Mouse (Mus musculus) kidney, adult 2 months (tissue): ENCODE results near the gene Msh2.

Experiments
- CTCF ChIP-seq: fragments of 200-500 bp; conservative IDR thresholded peaks from 2 replicates; pipeline ENCODE4 v1.5.1; 2011; ENCODE audit warnings: low read depth, mild to moderate bottlenecking, control low read depth, low read length, moderate library complexity, mixed read lengths; ENCODE audit not compliant: insufficient read depth, insufficient read length
- POLR2A ChIP-seq: fragments of 200-500 bp; IDR thresholded peaks from one replicate; pipeline ENCODE4 v1.6.1; 2011; ENCODE audit warnings: low read depth, low read length, control low read depth

DNA sequence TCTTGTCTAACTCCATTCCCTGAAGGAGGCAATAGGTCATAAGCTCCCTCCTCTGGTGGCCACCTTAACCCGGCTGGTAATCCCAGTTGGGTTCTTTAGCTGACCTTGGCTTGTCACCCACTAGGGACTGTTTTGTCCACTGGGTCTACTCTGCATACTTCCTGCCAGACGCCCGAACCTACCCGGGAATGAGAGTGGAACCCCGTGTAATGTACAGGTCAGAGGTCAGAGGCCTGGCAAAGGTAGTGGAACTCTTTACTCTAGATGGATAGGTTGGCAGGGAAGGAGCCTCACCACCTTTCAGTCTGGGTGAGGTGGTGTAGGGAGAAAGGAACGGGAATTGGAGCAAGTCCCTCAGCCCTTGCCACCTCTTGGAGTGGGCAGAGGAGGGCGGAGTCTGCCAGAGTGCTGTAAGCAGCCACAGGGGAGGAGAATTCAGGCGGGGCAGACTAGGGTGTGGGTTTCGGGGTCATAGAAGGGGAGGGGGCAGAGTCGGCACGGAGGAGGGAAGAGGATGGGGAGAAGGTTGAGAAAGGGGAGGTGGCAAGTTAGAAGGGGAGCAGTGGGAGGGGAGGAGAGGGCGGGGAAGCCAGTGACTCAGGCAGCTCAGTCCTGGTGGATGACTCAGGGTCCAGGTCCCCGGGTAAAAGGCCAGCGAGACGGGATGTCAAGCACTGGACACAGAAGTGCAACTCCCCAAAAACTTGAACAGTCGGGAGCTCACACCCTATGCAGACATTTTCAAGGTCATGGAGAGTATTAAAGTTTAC, 27.1 kb downstream of the Msh2 start:
- TF ChIP-seq CTCF (no peak), POLR2A (no peak)
